In the genomic region with DNA sequence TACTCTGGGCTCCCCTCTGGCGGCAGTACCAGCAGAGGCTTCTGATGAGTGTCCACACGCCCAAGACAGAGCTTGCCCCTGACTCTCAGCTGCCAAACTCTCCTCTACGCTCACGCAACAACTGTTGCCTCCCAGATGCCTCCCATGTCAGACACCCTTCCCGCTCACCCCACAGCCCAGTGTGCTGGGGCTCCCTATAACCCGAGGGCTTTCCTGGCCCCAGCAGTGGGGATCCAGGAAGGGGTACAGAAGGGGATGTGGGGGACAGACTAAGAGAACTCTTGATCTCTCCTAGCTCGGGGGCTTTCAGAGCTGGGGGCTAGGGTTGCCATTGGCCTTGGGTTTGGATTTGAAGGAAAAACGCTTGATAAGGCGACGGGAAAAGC, we compare ENCODE assay signal across 13 mouse cellular contexts. TPM values are rescaled to one million over a fixed set of nuclear protein-coding genes. Genes with fewer than 3 reads are reported as not detected.
DNase-seq lines count a peak whose midpoint lies in the region; ATAC-seq and TF ChIP-seq lines count a peak whose summit lies in the region.
"Had no signal": no experiment of that assay in that cellular context is flagged by ENCODE, and none has a peak within 500 bp of the region (broad histone marks: within the 10 kb centered on the region; RNA-seq: fewer than 3 reads in every experiment).

No protein-coding gene starts in this region.

- H3K27ac ChIP-seq in hindbrain, embryonic 13.5 days, result no peak overlapping the region
- H3K27ac ChIP-seq in hindbrain, embryonic 11.5 days (ENCODE audit: low read depth, low read length), result no peak overlapping the region
- no peak overlapping the region for H3K27ac ChIP-seq in midbrain, embryonic 11.5 days (ENCODE audit: low read depth, low read length)
- no peak overlapping the region for H3K27ac ChIP-seq in midbrain, postnatal 0 days (ENCODE audit: low read depth, low read length)
- 0 out of 2 replicates have a peak overlapping the region, but pooled peaks have one; percentile 5 for H3K27ac ChIP-seq in intestine, embryonic 15.5 days
- peak overlapping the region; percentile 59; the same call in 1 of the 2 replicates for H3K27ac ChIP-seq in stomach, embryonic 14.5 days (ENCODE audit: low read length)
- H3K27ac ChIP-seq: forebrain, embryonic 15.5 days had no signal

- no peak for TF ChIP-seq CTCF in midbrain, postnatal 0 days (IDR thresholded peaks at IDR 0.05)

- no peak for DNase-seq in hindbrain, embryonic 11.5 days (ENCODE audit: low spot score)
- no peak for DNase-seq in midbrain, embryonic 11.5 days (ENCODE audit: low spot score, missing footprints)
- no peak for DNase-seq in midbrain, postnatal 0 days (ENCODE audit: low spot score)
- no peak for DNase-seq in embryo, embryonic 11 days
- DNase-seq in gastrocnemius, postnatal 4 days (ENCODE audit: low spot score in 2 of 2), result no peak
- DNase-seq: adrenal gland, postnatal 25 days; cerebellum, postnatal 14 days had no signal

- H3K9ac ChIP-seq in hindbrain, embryonic 13.5 days, result 0 out of 2 replicates have a peak overlapping the region, but pooled peaks have one; percentile 49
- H3K9ac ChIP-seq in hindbrain, embryonic 11.5 days (ENCODE audit: low read depth, low read length), result no peak overlapping the region
- peak overlapping the region; percentile 18; the same call in 1 of the 2 replicates for H3K9ac ChIP-seq in midbrain, embryonic 11.5 days (ENCODE audit: low read length)
- H3K9ac ChIP-seq in midbrain, postnatal 0 days (replicated peaks; ENCODE audit: low read length, poor library complexity, severe bottlenecking), result no peak overlapping the region
- H3K9ac ChIP-seq in intestine, embryonic 15.5 days, result 0 out of 2 replicates have a peak overlapping the region, but pooled peaks have one; percentile 14
- no peak overlapping the region for H3K9ac ChIP-seq in stomach, embryonic 14.5 days (replicated peaks; ENCODE audit: low read depth, low read length)
- H3K9ac ChIP-seq: forebrain, embryonic 15.5 days had no signal

- H3K27me3 ChIP-seq in hindbrain, embryonic 13.5 days, result no peaks in the 10 kb centered on the region
- no peaks in the 10 kb centered on the region for H3K27me3 ChIP-seq in hindbrain, embryonic 11.5 days (ENCODE audit: control insufficient read depth, insufficient read depth, low read length)
- H3K27me3 ChIP-seq in midbrain, embryonic 11.5 days (ENCODE audit: control insufficient read depth, insufficient read depth, low read length), result no peaks in the 10 kb centered on the region
- no peaks in the 10 kb centered on the region for H3K27me3 ChIP-seq in midbrain, postnatal 0 days (ENCODE audit: insufficient read depth, low read length)
- H3K27me3 ChIP-seq in intestine, embryonic 15.5 days (replicated peaks), result no peaks in the 10 kb centered on the region
- H3K27me3 ChIP-seq in stomach, embryonic 14.5 days (ENCODE audit: control insufficient read depth, insufficient read depth, low read length), result no peaks in the 10 kb centered on the region
- H3K27me3 ChIP-seq: forebrain, embryonic 15.5 days had no signal

- no peak overlapping the region for H3K4me2 ChIP-seq in hindbrain, embryonic 13.5 days
- no peak overlapping the region for H3K4me2 ChIP-seq in hindbrain, embryonic 11.5 days (replicated peaks; ENCODE audit: low read depth, low read length)
- no peak overlapping the region for H3K4me2 ChIP-seq in midbrain, embryonic 11.5 days
- H3K4me2 ChIP-seq in midbrain, postnatal 0 days (ENCODE audit: low read depth, low read length, poor library complexity, severe bottlenecking), result no peak overlapping the region
- peak overlapping the region; percentile 50 for H3K4me2 ChIP-seq in intestine, embryonic 15.5 days (replicated peaks)
- peak overlapping the region; percentile 40 for H3K4me2 ChIP-seq in stomach, embryonic 14.5 days (replicated peaks; ENCODE audit: low read depth, low read length)
- H3K4me2 ChIP-seq: forebrain, embryonic 15.5 days had no signal

- H3K36me3 ChIP-seq in hindbrain, embryonic 13.5 days, result peaks cover 48% of the 10 kb centered on the region
- H3K36me3 ChIP-seq in hindbrain, embryonic 11.5 days (ENCODE audit: control insufficient read depth, insufficient read depth, low read length), result peaks cover 2% of the 10 kb centered on the region
- peaks cover 8% of the 10 kb centered on the region for H3K36me3 ChIP-seq in midbrain, embryonic 11.5 days (ENCODE audit: control insufficient read depth, insufficient read depth, low read length)
- H3K36me3 ChIP-seq in midbrain, postnatal 0 days (ENCODE audit: insufficient read depth, low read length), result peaks cover 37% of the 10 kb centered on the region
- peaks cover 19% of the 10 kb centered on the region for H3K36me3 ChIP-seq in intestine, embryonic 15.5 days
- H3K36me3 ChIP-seq in stomach, embryonic 14.5 days (ENCODE audit: control insufficient read depth, insufficient read depth, low read length), result peaks cover 11% of the 10 kb centered on the region

- 27% methylated on average over 10 of the region's 10 CpGs for WGBS in hindbrain, embryonic 13.5 days
- WGBS in hindbrain, embryonic 11.5 days, result 25% methylated on average over 10 of the region's 10 CpGs
- 23% methylated on average over 10 of the region's 10 CpGs for WGBS in midbrain, embryonic 11.5 days
- 28% methylated on average over 10 of the region's 10 CpGs for WGBS in midbrain, postnatal 0 days
- 41% methylated on average over 10 of the region's 10 CpGs for WGBS in intestine, embryonic 15.5 days
- WGBS in stomach, embryonic 14.5 days, result 35% methylated on average over 10 of the region's 10 CpGs

- H3K4me3 ChIP-seq in hindbrain, embryonic 13.5 days, result no peak overlapping the region
- H3K4me3 ChIP-seq in hindbrain, embryonic 11.5 days (ENCODE audit: low read depth, low read length), result no peak overlapping the region
- no peak overlapping the region for H3K4me3 ChIP-seq in midbrain, embryonic 11.5 days (ENCODE audit: low read depth, low read length)
- H3K4me3 ChIP-seq in midbrain, postnatal 0 days (ENCODE audit: low read depth, low read length), result no peak overlapping the region
- 0 out of 2 replicates have a peak overlapping the region, but pooled peaks have one; percentile 4 for H3K4me3 ChIP-seq in intestine, embryonic 15.5 days (replicated peaks)
- H3K4me3 ChIP-seq in stomach, embryonic 14.5 days (ENCODE audit: low read depth, low read length), result peak overlapping the region; percentile 14; the same call in 1 of the 2 replicates
- H3K4me3 ChIP-seq: forebrain, embryonic 15.5 days; myocyte had no signal

- no peaks in the 10 kb centered on the region for H3K9me3 ChIP-seq in hindbrain, embryonic 13.5 days
- H3K9me3 ChIP-seq in hindbrain, embryonic 11.5 days (ENCODE audit: control insufficient read depth, low read length), result no peaks in the 10 kb centered on the region
- H3K9me3 ChIP-seq in midbrain, embryonic 11.5 days (ENCODE audit: control insufficient read depth, low read length), result no peaks in the 10 kb centered on the region
- H3K9me3 ChIP-seq in midbrain, postnatal 0 days (ENCODE audit: low read length), result no peaks in the 10 kb centered on the region
- no peaks in the 10 kb centered on the region for H3K9me3 ChIP-seq in intestine, embryonic 15.5 days
- no peaks in the 10 kb centered on the region for H3K9me3 ChIP-seq in stomach, embryonic 14.5 days (ENCODE audit: control insufficient read depth, low read depth, low read length)
- H3K9me3 ChIP-seq: forebrain, embryonic 15.5 days; G1E had no signal

- no peak for ATAC-seq in hindbrain, embryonic 13.5 days (ENCODE audit: low FRiP score)
- ATAC-seq in hindbrain, embryonic 11.5 days (ENCODE audit: low FRiP score), result no peak
- ATAC-seq in midbrain, embryonic 11.5 days (ENCODE audit: low FRiP score), result 0 out of 2 replicates have a peak, but pooled peaks have one; percentile 12
- no peak for ATAC-seq in midbrain, postnatal 0 days (ENCODE audit: low FRiP score)
- no peak; the same call in 1 of the 2 replicates for ATAC-seq in intestine, embryonic 15.5 days
- no peak for ATAC-seq in stomach, embryonic 14.5 days (ENCODE audit: insufficient number of reproducible peaks, insufficient read depth, low FRiP score, low read depth)

- peaks cover 19% of the 10 kb centered on the region; the same call in 1 of the 2 replicates for H3K4me1 ChIP-seq in hindbrain, embryonic 13.5 days (replicated peaks)
- peaks cover 2% of the 10 kb centered on the region; the same call in 1 of the 2 replicates for H3K4me1 ChIP-seq in hindbrain, embryonic 11.5 days (replicated peaks; ENCODE audit: control insufficient read depth, insufficient read depth, low read length)
- peaks cover 12% of the 10 kb centered on the region for H3K4me1 ChIP-seq in midbrain, embryonic 11.5 days (ENCODE audit: control insufficient read depth, insufficient read depth, low read length)
- no peaks in the 10 kb centered on the region for H3K4me1 ChIP-seq in midbrain, postnatal 0 days (ENCODE audit: insufficient read depth, low read length)
- H3K4me1 ChIP-seq in intestine, embryonic 15.5 days (replicated peaks), result peaks cover 11% of the 10 kb centered on the region
- peaks cover 10% of the 10 kb centered on the region for H3K4me1 ChIP-seq in stomach, embryonic 14.5 days (ENCODE audit: control insufficient read depth, insufficient read depth, low read length)

RNA-seq across cellular contexts. Expression of a gene that starts 5.3 kb away (rescaled TPM):
- polyA plus RNA-seq in hindbrain, embryonic 13.5 days (2015; fragmentation: Nextera tagmentation; extraction: Ambion mirVana), result 31.4 and 36.6 TPM in 2 replicates
- polyA plus RNA-seq in hindbrain, embryonic 11.5 days (2014; fragmentation: Nextera tagmentation; extraction: Ambion mirVana), result 23.1 and 23.2 TPM in 2 replicates
- 25.6 and 28.0 TPM in 2 replicates for polyA plus RNA-seq in midbrain, embryonic 11.5 days (2014; fragmentation: Nextera tagmentation; extraction: Ambion mirVana)
- 21.8 and 25.3 TPM in 2 replicates for total RNA-seq in midbrain, postnatal 0 days (2014; rRNA removed)
- 15.2 and 15.4 TPM in 2 replicates for polyA plus RNA-seq in midbrain, postnatal 0 days (2015; fragmentation: Nextera tagmentation; extraction: Ambion mirVana)
- polyA plus RNA-seq in intestine, embryonic 15.5 days (2015; fragmentation: Nextera tagmentation; extraction: Ambion mirVana), result 19.9 and 21.2 TPM in 2 replicates
- 21.3 and 23.4 TPM in 2 replicates for polyA plus RNA-seq in stomach, embryonic 14.5 days (2014; fragmentation: Nextera tagmentation; extraction: Ambion mirVana)
- total RNA-seq in gastrocnemius, postnatal 4 days (2021), result 10 to 100 TPM; 11.2 to 13.7 TPM

RNA-seq across cellular contexts. Expression of a gene that starts 9.3 kb away (rescaled TPM):
- 19.1 and 21.6 TPM in 2 replicates for polyA plus RNA-seq in hindbrain, embryonic 13.5 days (2015; fragmentation: Nextera tagmentation; extraction: Ambion mirVana)
- 10.1 and 11.4 TPM in 2 replicates for polyA plus RNA-seq in hindbrain, embryonic 11.5 days (2014; fragmentation: Nextera tagmentation; extraction: Ambion mirVana)
- polyA plus RNA-seq in midbrain, embryonic 11.5 days (2014; fragmentation: Nextera tagmentation; extraction: Ambion mirVana), result 9.8 and 10.4 TPM in 2 replicates
- total RNA-seq in midbrain, postnatal 0 days (2014; rRNA removed), result 48.9 and 57.1 TPM in 2 replicates
- 22.6 and 23.6 TPM in 2 replicates for polyA plus RNA-seq in midbrain, postnatal 0 days (2015; fragmentation: Nextera tagmentation; extraction: Ambion mirVana)
- polyA plus RNA-seq in intestine, embryonic 15.5 days (2015; fragmentation: Nextera tagmentation; extraction: Ambion mirVana), result 6.8 and 10.6 TPM in 2 replicates
- 5.7 and 9.6 TPM in 2 replicates for polyA plus RNA-seq in stomach, embryonic 14.5 days (2014; fragmentation: Nextera tagmentation; extraction: Ambion mirVana)
- 10 to 100 TPM; 10.5 to 12.8 TPM for total RNA-seq in gastrocnemius, postnatal 4 days (2021)

RNA-seq across cellular contexts. Expression of a gene that starts 15.1 kb away (rescaled TPM):
- 37.0 and 40.4 TPM in 2 replicates for polyA plus RNA-seq in hindbrain, embryonic 13.5 days (2015; fragmentation: Nextera tagmentation; extraction: Ambion mirVana)
- polyA plus RNA-seq in hindbrain, embryonic 11.5 days (2014; fragmentation: Nextera tagmentation; extraction: Ambion mirVana), result 47.7 and 51.6 TPM in 2 replicates
- 41.8 and 48.9 TPM in 2 replicates for polyA plus RNA-seq in midbrain, embryonic 11.5 days (2014; fragmentation: Nextera tagmentation; extraction: Ambion mirVana)
- total RNA-seq in midbrain, postnatal 0 days (2014; rRNA removed), result 23.2 and 27.2 TPM in 2 replicates
- 33.6 and 34.1 TPM in 2 replicates for polyA plus RNA-seq in midbrain, postnatal 0 days (2015; fragmentation: Nextera tagmentation; extraction: Ambion mirVana)
- 38.2 and 38.6 TPM in 2 replicates for polyA plus RNA-seq in intestine, embryonic 15.5 days (2015; fragmentation: Nextera tagmentation; extraction: Ambion mirVana)
- polyA plus RNA-seq in stomach, embryonic 14.5 days (2014; fragmentation: Nextera tagmentation; extraction: Ambion mirVana), result 44.5 and 46.7 TPM in 2 replicates
- total RNA-seq in gastrocnemius, postnatal 4 days (2021), result 10 to 100 TPM; 18.4 to 18.8 TPM

RNA-seq across cellular contexts. Expression of a gene that starts 22.3 kb away (rescaled TPM):
- 18.0 and 20.1 TPM in 2 replicates for polyA plus RNA-seq in hindbrain, embryonic 13.5 days (2015; fragmentation: Nextera tagmentation; extraction: Ambion mirVana)
- polyA plus RNA-seq in hindbrain, embryonic 11.5 days (2014; fragmentation: Nextera tagmentation; extraction: Ambion mirVana), result 2.9 and 5.7 TPM in 2 replicates
- 3.2 and 4.8 TPM in 2 replicates for polyA plus RNA-seq in midbrain, embryonic 11.5 days (2014; fragmentation: Nextera tagmentation; extraction: Ambion mirVana)
- 60.0 and 65.8 TPM in 2 replicates for total RNA-seq in midbrain, postnatal 0 days (2014; rRNA removed)
- polyA plus RNA-seq in midbrain, postnatal 0 days (2015; fragmentation: Nextera tagmentation; extraction: Ambion mirVana), result 27.9 and 28.2 TPM in 2 replicates
- polyA plus RNA-seq in intestine, embryonic 15.5 days (2015; fragmentation: Nextera tagmentation; extraction: Ambion mirVana), result 2.5 and 2.9 TPM in 2 replicates
- polyA plus RNA-seq in stomach, embryonic 14.5 days (2014; fragmentation: Nextera tagmentation; extraction: Ambion mirVana), result 5.1 and 5.9 TPM in 2 replicates
- 1 to 10 TPM; 1.5 TPM for total RNA-seq in gastrocnemius, postnatal 4 days (2021)

RNA-seq across cellular contexts. Expression of a gene that starts 23.8 kb away (rescaled TPM):
- polyA plus RNA-seq in hindbrain, embryonic 13.5 days (2015; fragmentation: Nextera tagmentation; extraction: Ambion mirVana), result 145 and 151 TPM in 2 replicates
- polyA plus RNA-seq in hindbrain, embryonic 11.5 days (2014; fragmentation: Nextera tagmentation; extraction: Ambion mirVana), result 340 and 346 TPM in 2 replicates
- 355 and 377 TPM in 2 replicates for polyA plus RNA-seq in midbrain, embryonic 11.5 days (2014; fragmentation: Nextera tagmentation; extraction: Ambion mirVana)
- total RNA-seq in midbrain, postnatal 0 days (2014; rRNA removed), result 91.7 and 145 TPM in 2 replicates
- polyA plus RNA-seq in midbrain, postnatal 0 days (2015; fragmentation: Nextera tagmentation; extraction: Ambion mirVana), result 112 and 119 TPM in 2 replicates
- polyA plus RNA-seq in intestine, embryonic 15.5 days (2015; fragmentation: Nextera tagmentation; extraction: Ambion mirVana), result 280 and 298 TPM in 2 replicates
- polyA plus RNA-seq in stomach, embryonic 14.5 days (2014; fragmentation: Nextera tagmentation; extraction: Ambion mirVana), result 289 and 335 TPM in 2 replicates
- 10 to 100 TPM; 80.5 to 93.0 TPM for total RNA-seq in gastrocnemius, postnatal 4 days (2021)

Comparison
In these comparisons a context has a peak if more than half of its experiments do, and no peak if none do; other contexts are left out.
1. H3K9ac ChIP-seq: peak in hindbrain, embryonic 13.5 days (single experiment), midbrain, embryonic 11.5 days (single experiment) and intestine, embryonic 15.5 days (single experiment); none in hindbrain, embryonic 11.5 days (single experiment), midbrain, postnatal 0 days (single experiment) and stomach, embryonic 14.5 days (single experiment).
2. H3K27ac ChIP-seq: peak in intestine, embryonic 15.5 days (single experiment) and stomach, embryonic 14.5 days (single experiment); none in hindbrain, embryonic 13.5 days (single experiment), hindbrain, embryonic 11.5 days (single experiment), midbrain, embryonic 11.5 days (single experiment) and midbrain, postnatal 0 days (single experiment).
3. H3K4me2 ChIP-seq: peak in intestine, embryonic 15.5 days (single experiment) and stomach, embryonic 14.5 days (single experiment); none in hindbrain, embryonic 13.5 days (single experiment), hindbrain, embryonic 11.5 days (single experiment), midbrain, embryonic 11.5 days (single experiment) and midbrain, postnatal 0 days (single experiment).
4. H3K4me3 ChIP-seq: peak in intestine, embryonic 15.5 days (single experiment) and stomach, embryonic 14.5 days (single experiment); none in hindbrain, embryonic 13.5 days (single experiment), hindbrain, embryonic 11.5 days (single experiment), midbrain, embryonic 11.5 days (single experiment) and midbrain, postnatal 0 days (single experiment).